Mouse (Mus musculus) bone marrow macrophage, adult 2 months (primary cell): ENCODE results near the gene Snapc1.

Experiments
- CTCF ChIP-seq: IDR thresholded peaks from 2 replicates; pipeline ENCODE4 v1.5.1; 2012; ENCODE audit warnings: low read depth, mild to moderate bottlenecking, low read length, moderate library complexity
- POLR2A ChIP-seq: IDR thresholded peaks from 2 replicates; pipeline ENCODE4 v1.6.1; 2012; ENCODE audit warnings: mild to moderate bottlenecking, low read depth, low read length, borderline replicate concordance

DNA sequence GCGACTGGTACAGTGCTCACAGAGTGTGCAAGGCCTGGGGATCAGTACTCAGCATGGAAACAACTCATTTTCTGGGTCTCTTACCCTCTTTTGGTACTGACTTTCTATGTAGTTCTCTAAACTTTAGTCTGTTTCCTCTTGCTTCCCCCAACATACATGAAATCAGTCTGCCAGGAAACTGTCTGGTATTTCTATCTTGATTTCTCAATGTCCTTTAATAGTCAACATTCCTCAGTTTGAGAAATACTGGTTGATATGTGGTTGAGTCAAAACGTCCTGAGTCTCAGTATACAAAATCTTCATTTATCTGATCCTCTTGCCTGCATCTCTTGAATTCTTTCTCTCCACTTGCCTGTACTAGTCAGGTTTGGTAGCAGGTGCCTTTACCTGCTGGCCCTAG, 29.8 kb upstream of the Snapc1 start:
- TF ChIP-seq POLR2A (no peak), CTCF (no peak)
